Mouse (Mus musculus) right cerebral cortex, postnatal 36 days (tissue): Measurements from ENCODE around the gene Mrpl20.

Experiments used
- DNase-seq, 2 experiments: peaks; one replicate each; pipeline ENCODE4 v3.0.0; 2022; ENCODE audit warnings: low spot score in 2 of 2, mixed read lengths in 1 of 2

Gene Mrpl20

DNA sequence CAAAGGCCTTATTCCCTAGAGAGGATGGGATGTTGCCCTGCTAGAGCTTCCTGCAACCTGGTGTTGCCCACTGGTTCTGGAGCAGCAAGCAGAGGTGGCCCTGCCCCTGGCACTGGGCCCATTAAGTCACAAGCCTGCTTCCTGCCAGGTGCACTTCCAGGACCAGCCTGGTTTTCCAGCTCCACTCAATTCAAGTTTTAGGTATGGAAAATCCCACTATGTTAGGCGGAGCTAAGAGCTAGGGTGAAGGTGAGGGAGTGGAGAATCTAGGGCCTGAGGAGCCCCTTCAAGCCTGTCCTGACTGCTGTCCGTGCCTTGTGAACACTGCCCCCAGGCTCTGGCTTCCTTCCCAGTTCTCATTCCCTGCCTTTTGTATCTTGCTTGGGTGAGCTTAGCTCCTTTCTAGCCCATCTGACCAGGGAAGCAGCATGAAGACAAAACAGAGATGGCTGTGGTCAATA is 49.3 kb downstream of the Mrpl20 start:
- DNase-seq, result no peak

DNA sequence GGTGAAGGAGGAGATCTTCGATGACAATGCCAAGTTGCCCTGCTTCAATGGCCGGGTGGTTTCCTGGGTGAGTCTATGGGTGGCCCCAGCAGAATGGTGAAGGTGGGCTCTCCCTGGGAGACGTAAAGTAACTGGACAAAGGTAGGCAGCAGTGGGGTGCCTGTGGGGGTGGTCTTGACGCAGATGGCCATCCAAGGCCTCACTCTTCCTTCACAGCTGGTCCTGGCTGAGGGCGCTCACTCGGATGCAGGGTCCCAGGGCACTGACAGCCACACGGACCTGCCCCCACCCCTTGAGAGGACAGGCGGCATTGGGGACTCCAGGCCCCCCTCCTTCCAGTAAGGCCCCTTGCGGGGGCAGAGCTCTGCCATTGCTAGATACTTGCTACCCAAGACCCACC is 50.7 kb downstream of the Mrpl20 start:
- no peak for DNase-seq

DNA sequence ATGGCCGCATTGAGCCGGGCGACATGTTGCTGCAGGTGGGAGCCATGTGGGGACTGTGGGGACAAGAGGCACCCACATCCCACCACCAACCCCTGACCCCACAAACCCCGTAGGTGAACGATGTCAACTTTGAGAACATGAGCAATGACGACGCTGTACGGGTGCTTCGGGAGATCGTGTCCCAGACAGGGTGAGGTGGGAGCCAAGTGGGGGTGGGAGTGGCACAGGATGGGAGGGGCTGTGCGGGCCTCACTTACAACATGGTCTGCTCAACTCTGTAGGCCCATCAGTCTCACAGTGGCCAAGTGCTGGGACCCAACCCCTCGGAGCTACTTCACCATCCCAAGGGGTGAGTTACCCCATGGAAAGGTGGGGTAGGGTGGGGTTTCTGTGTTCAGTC is 52.3 kb downstream of the Mrpl20 start:
- DNase-seq, result no peak

DNA sequence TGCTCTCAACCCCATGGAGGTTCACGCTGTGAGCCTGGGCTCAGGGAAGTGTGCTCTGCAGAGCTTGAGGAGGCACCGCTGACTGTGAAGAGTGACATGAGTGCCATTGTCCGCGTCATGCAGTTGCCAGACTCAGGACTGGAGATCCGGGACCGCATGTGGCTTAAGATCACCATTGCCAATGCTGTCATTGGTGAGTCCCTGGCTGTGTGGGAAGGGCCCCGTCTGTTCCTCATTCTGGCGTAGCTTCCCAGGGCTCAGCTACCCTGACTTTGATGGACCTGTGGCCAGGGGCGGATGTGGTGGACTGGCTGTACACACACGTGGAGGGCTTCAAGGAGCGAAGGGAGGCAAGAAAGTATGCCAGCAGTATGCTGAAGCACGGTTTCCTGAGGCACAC is 53.4 kb downstream of the Mrpl20 start:
- DNase-seq, result no peak

DNA sequence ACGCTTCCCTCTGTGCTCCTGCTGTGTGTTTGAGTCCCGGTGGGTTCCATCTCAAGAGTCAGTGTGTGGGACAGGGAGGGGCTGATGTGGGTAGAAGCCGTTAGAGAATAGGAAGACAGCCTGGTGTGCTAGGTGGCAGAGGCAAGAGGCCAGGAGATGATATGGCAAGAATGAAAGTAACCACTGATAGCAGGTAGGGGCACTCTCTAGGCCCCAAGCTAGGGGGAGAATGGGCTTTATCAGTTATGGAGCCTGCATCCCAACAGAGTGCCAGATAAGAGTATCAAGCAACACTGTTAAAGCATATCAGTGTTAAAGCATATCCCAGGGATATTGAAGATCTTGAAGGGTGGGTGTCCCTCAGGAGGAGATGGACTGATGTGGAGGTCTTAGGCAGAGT is 54.2 kb downstream of the Mrpl20 start:
- no peak for DNase-seq

DNA sequence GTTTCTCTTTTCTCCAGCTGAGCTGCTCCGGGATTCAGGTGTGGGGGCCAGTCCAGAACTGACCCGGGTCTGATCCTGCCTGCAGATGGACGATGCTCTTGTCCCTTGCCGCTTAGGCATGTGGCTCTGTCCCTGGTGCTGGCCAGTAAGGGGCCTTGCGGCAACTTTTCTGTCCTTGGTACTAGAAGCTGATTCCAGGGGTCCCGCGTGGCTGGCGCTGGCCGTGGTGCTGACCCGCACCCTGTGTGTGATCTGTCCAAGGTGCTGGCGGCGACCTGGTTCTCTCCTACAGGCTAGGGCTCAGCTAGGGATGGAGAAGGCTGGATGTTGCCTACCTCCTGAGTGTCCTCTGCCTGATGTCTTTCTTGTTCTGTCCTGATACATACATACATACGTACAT is 56.6 kb downstream of the Mrpl20 start:
- DNase-seq, result no peak
